Mouse (Mus musculus): ENCODE measurements around the gene Grik2. TPM values are rescaled to one million over a fixed set of nuclear protein-coding genes. Genes with fewer than 3 reads are reported as not detected.
"Not testable (repeated sequence)": the region's sequence is repeated elsewhere in the genome, so short reads cannot be mapped to it uniquely, and the experiment has no call there.

Gene Grik2
- polyA plus RNA-seq, 2 experiments from 2014 or later = not detected

DNA sequence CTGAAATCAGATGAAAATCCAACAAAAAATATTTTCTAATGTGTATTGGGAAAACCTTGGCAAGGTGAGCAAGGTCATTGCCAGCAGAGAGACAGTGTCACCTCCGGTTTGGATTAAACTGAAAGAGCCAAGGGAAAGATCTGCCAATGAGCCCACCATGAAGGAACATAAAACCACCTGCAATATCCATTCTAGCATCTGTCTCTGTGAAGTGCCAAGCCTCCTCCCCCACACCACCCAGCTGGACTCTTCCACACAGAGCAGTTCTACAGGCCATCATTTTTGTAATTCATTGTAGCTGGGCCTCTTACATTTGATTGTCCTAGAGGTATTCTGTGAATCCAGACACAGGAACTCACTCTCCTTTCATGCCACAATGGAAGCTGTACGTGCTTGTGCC lies 148.7 kb downstream of the Grik2 start:
- ATAC-seq = no peak

- ATAC-seq = no peak
Observed at GRCm38 (mm10) chr10:49623951-49624350, 164.6 kb downstream of the Grik2 start.

DNA sequence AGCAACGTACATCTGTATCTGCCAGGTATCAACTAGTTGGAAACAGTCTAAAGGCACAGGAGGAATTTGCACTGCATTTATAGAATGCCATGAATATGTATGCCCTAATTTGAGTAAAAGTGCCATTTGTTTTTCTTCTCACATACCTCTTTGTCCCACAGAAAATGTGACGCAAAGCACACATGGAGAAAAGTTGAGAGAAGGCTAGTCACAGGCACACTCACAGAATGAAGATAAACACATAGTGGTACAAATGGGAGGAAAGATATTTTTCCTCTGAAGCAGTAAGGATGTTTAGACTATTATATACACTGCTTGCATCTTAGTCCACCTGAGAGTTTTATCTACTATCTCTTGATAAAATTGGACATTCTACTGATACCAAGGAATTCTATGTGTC lies 190.9 kb downstream of the Grik2 start:
- no peak for ATAC-seq

- ATAC-seq = no peak
Observed at GRCm38 (mm10) chr10:49573514-49573913, 215.1 kb downstream of the Grik2 start.

GRCm38 (mm10) chr10:49559872-49560407 lies 228.6 kb downstream of the Grik2 start:
- no peak for ATAC-seq

DNA sequence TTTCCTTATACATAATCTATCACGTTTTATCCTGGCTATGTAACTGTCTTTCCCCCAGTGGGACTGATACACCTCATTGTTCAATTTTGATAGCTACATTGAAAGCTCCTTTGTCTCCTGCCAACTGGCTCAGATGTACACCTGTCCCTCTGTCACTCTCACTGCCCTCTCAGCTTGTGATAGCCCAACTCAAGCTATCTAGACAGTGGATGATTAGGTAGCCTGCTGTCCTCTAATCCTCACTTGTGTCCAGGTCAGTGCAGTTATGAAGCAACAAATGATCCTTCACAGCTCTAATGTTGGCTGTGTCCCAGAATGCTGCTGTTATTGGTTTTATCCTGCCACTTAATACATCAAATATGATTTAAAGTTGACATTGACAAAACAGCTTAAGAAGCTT lies 246.3 kb downstream of the Grik2 start:
- no peak for ATAC-seq

- no peak for ATAC-seq
Observed at GRCm38 (mm10) chr10:49519752-49520151, 268.8 kb downstream of the Grik2 start.

DNA sequence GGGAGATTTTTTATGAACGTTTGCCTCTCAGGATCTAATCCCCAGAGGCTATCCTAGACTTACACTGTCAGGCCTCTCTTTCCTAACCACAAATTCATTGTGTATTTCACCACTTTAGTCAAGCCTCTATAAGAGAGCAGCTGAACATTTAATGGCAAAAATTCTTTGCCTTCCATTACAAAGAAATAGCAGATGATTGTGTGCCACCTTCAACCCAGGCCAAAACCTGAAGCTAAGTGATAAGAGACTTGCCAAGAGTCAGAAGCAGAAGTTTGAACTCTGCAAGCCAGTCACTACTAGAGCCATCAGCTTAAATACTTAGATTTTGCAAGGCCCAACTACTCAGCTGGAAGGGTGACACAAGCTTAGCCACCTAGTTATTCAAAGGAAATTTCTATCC lies 287.9 kb downstream of the Grik2 start:
- no peak for ATAC-seq

DNA sequence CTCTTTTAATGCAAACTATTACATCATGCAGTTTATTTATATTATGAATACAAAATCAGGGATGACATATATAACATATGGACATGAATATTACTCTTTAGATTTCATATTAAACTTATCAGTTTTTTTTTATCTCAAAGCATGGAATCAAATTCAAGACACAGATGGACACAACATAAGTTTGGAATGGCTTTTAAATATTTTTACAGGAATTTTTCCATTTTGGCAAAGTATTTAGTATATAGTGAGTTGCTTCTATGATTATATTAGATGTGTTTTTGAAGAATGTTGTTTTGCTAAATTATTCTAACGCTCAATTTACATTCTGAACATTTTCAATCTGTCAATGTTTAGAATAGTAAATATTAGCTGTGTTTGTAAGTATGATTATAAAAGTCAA lies 291.3 kb downstream of the Grik2 start:
- no peak for ATAC-seq

- no peak for ATAC-seq
Observed at GRCm38 (mm10) chr10:49481439-49481838, 307.1 kb downstream of the Grik2 start.

DNA sequence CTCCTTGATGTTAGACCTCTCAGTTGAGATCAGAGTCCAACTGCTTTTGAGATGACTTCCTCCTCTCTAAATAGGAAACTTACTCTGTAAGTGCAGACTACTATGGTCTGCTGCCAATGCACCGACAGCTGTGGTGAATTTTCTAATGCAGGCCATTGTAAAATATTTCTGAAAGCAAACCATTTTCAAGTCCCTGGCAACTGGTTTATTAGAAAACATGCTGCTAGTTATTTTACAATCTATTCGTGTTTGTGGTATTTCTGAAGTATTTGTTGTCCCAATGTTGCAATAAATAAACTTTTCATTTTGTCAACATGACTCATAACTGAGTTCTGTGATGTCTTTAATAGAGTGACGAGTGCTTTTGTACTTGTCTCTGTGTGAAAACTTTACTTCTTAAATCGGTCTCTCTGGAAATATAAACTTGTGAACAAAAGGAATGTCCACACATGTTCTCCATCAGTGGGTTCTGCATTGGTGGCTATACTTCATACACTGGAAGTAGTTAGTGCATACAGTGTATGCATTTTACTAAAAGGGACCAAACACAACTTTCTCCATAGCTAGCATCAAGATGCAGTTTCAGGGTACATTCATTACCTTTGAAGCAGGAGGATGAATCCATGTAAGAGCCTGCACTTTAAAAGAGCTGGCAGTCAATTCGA lies 308.3 kb downstream of the Grik2 start:
- ATAC-seq = no peak

DNA sequence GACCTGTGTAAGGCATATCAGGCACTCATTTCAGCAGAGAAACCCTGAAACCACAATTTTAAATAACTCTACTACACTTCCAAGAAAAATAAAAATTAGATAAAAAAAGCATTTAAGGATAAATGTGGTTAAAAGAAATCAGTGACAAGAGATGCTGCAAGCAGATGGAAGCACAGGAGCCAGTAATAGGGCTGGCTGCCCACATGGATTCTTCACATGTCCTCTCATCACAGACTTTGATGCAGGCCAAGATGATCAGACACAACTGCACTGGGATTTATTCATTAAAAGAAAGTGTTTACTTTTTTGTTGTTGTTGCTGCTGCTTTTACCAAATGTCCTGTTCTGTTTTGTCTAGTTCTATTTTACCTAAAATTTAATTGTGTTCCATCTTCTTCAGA lies 315.0 kb downstream of the Grik2 start:
- no peak for ATAC-seq

DNA sequence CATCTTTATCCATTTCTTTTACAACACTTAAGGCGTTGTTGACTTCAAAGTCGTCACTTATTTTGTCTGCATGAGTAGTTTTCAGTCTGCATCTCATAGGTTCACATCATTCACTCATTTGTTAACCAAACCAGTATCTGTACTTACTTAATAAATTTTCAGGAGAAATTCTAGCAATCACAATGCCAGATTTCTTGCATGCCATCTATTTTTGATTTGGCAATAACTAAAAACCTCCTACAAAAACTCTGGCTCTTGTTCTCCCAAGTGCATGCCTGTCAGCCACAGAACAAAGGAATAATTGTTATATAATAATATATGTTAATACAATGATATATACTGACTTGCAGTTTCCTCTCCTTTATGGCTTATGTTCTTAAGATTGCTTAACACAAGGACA lies 331.8 kb downstream of the Grik2 start:
- no peak for ATAC-seq

DNA sequence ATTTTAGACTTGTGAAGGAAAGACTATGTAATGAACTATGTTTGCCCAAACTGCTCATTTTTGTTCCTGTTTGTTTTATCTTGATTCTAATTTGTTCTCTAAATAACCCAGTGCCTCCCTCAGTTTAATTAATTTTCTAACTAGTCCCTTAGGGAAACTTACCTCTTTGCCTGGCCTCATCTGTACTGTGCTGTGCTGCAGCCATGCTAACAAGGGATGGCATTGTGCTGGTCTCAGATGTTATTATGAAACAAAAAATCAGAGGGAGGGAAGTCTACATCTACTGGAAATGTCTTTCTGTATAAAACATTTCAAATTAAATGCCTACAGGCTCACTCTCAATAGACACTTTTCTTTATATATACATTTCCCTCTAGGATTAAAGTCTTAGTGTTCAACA lies 335.0 kb downstream of the Grik2 start:
- ATAC-seq = no peak

DNA sequence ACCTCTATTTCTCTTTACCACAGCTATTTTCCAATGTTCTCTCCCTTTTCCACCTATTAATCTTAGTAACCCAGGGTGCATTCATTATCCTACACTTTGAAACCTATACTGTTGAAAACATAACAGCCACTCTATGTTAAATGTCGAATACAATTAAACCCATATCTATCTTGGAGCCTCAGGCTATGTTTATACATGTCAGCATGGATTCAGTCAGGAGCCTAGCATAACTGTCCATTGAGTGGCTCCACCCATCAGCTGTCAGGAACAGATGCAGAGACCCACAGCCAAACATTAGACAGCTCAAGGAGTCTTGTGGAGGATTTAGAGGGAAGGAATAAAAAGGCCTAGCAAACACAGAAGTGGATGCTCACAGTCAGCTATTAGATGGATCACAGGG lies 347.2 kb downstream of the Grik2 start:
- no peak for ATAC-seq

DNA sequence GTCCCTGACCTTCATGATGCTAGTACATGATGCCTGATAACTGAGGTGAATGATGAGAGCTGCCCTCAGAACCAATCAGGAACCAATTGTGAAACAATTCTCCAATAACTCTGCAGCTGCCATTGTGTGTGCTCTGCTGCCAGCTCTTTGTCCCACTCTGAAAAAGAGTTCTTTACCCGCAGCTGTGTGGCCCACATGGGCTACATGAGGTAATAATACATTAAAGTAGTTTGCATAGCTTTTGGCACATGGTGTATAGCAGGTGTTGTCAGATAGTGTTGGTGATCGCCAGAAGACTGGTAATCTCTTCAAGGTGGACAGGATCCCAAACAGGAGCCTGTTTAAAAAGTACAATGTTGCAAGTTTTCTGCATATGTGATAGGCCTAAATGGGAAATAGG lies 351.5 kb downstream of the Grik2 start:
- no peak for ATAC-seq

DNA sequence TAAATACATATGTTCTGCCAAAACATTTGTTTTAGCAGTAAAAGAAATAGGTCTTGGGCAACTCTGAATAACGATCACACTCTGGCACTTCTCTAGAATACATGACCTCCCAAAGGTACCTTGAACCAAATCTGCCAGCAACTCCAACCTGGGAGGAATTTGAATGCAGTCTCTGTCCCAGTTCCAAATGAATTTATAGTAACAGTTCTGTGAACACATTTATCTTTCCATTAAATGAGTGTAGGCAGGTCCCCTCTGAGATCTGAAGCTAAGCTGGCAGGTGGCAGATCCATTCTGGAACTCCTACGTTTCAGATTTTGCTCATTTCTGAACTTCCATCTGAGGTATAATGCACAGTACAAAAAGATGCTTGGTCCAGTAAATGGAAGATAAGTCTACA lies 352.3 kb downstream of the Grik2 start:
- no peak for ATAC-seq

DNA sequence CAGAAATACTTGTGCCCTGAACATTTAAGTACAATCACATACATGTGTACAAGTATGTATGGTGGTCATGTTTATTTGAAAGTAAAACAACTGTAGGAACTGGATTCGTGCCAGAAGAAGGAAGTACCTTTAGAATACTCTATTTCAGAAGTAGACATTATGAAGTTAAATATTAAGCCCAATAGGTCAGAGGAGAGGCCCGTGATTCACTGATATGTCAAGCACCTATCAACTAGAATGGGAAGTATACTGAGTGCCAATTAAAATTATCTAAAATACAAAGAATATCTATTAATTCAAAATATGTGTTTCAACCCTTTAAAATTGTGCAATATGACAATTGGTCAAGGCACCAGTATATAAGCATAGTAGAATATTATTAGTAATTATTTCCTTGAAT lies 355.7 kb downstream of the Grik2 start:
- no peak for ATAC-seq

GRCm38 (mm10) chr10:49417206-49417605 lies 371.4 kb downstream of the Grik2 start:
- ATAC-seq = not testable (repeated sequence)

DNA sequence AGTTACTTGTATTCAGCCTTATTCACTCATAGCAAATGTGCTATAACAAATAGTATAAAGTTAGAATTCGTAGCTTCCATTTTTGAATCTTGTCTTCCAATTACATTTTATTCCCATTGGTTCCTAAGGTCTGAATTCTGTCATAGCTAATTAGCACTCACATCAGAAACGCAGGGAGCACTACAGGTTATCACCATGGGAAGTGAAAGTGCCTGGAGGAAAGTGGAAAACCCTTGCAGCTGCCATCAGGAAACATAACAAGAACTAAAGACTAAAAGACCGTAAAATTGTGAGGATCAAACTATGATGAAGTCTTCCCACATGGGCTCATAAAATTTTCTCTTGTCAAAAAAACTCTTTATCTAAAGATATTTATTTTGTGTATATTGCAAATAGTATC lies 405.6 kb downstream of the Grik2 start:
- no peak for ATAC-seq

DNA sequence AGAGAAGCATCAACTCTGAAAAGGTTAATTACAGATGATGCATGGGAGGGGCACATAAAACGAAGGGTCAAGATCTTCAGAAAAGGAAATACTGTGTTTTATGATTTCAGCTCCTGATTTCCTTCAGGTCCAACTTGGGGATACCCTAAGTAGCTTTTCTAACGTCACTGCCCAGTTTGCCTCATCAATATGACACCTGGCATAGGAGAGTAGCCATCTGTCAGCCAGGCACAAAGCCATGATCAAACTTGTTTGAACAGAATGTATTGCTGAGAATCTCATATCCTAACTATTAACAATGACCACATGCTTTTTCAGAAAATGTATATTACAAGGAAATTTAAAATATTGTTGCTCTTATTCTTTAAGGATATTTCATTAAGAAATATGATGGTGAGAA lies 406.7 kb downstream of the Grik2 start:
- ATAC-seq = no peak

DNA sequence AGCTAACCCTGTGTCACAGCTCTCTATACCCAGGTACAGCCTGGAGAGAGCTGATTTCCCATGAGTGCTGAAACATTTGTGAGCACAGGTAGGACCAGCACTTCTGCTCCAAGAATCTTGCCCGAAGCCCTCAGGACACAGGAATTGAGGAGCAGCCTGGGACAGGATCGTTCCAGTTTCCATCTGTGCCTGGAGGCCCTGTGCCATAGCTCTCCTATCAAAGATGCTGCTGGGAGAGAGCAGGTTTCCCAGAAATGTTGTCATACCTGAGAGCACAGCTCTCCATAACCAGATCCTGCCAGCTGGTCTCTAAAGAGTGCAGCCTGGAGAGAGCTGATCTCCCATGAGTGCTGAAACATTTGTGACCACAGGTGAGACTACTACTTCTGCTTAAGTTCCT lies 420.0 kb downstream of the Grik2 start:
- no peak for ATAC-seq

DNA sequence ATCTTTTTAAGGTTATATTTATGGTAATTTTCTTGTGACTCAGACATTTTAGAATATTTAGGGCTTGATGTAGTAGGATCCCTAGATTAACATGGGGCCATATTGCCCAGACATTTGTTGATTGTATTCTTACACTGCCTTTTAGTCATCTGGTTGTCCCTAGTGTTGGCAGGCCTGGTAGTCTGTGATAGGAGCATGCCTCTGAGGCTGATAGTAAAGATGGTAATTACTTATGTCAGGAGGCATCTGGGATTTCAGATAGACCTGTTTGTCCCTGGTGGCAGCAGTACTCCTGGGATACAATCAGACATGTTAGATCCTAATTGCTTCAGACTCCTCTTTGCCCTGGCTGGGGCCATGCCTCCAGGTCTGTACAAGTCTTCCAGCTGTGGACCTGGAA lies 423.3 kb downstream of the Grik2 start:
- no peak for ATAC-seq

- no peak for ATAC-seq
Observed at GRCm38 (mm10) chr10:49322413-49322812, 466.2 kb downstream of the Grik2 start.

GRCm38 (mm10) chr10:49319880-49320279 lies 468.7 kb downstream of the Grik2 start:
- ATAC-seq = no peak

Measured in CD4-positive, CD25-positive, alpha-beta regulatory T cell, adult 4 months (primary cell).